Mouse (Mus musculus) heart, adult 2 months (tissue): ENCODE results near the gene Xrcc1.

ENCODE experiments used
- CTCF ChIP-seq: fragments of 200-600 bp; IDR thresholded peaks from 2 replicates; pipeline ENCODE4 v1.8.1; 2022; ENCODE audit warnings: antibody characterized with exemption, mild to moderate bottlenecking, moderate library complexity
- EP300 ChIP-seq: fragments of 200-500 bp; IDR thresholded peaks from 2 replicates; pipeline ENCODE4 v1.6.1; 2011; ENCODE audit warnings: low read depth, low read length, control low read depth; ENCODE audit not compliant: insufficient read depth

- no peak for TF ChIP-seq CTCF
- no peak for TF ChIP-seq EP300
Measured at GRCm38 (mm10) chr7:24608017-24608416, 61.9 kb downstream of the Xrcc1 start.
